Mouse (Mus musculus): ENCODE data around the gene Slmap.
"Not testable (repeated sequence)": the region's sequence is repeated elsewhere in the genome, so short reads cannot be mapped to it uniquely, and the experiment has no call there.

Slmap gene

GRCm38 (mm10) chr14:26532752-26533151 lies 2.0 kb downstream of the Slmap start:
- no peak for DNase-seq (ENCODE audit: low spot score)

GRCm38 (mm10) chr14:26531410-26532313 lies 3.1 kb downstream of the Slmap start:
- no peak for DNase-seq (ENCODE audit: low spot score)

- DNase-seq (ENCODE audit: low spot score) = no peak
Observed at GRCm38 (mm10) chr14:26530350-26530749, 4.4 kb downstream of the Slmap start.

- DNase-seq (ENCODE audit: low spot score) = no peak
Observed at GRCm38 (mm10) chr14:26528296-26528695, 6.4 kb downstream of the Slmap start.

GRCm38 (mm10) chr14:26525955-26526354 lies 8.8 kb downstream of the Slmap start:
- no peak for DNase-seq (ENCODE audit: low spot score)

GRCm38 (mm10) chr14:26523082-26523481 lies 11.6 kb downstream of the Slmap start:
- DNase-seq (ENCODE audit: low spot score) = no peak

- no peak for DNase-seq (ENCODE audit: low spot score)
Observed at GRCm38 (mm10) chr14:26519831-26520230, 14.9 kb downstream of the Slmap start.

- no peak for DNase-seq (ENCODE audit: low spot score)
Observed at GRCm38 (mm10) chr14:26517843-26518242, 16.9 kb downstream of the Slmap start.

- DNase-seq (ENCODE audit: low spot score) = not testable (repeated sequence)
Observed at GRCm38 (mm10) chr14:26516232-26516631, 18.5 kb downstream of the Slmap start.

- no peak for DNase-seq (ENCODE audit: low spot score)
Observed at GRCm38 (mm10) chr14:26515802-26516201, 18.9 kb downstream of the Slmap start.

GRCm38 (mm10) chr14:26510545-26510944 lies 24.2 kb downstream of the Slmap start:
- no peak for DNase-seq (ENCODE audit: low spot score)

- no peak for DNase-seq (ENCODE audit: low spot score)
Observed at GRCm38 (mm10) chr14:26508150-26508549, 26.6 kb downstream of the Slmap start.

- DNase-seq (ENCODE audit: low spot score) = no peak
Observed at GRCm38 (mm10) chr14:26507361-26507760, 27.4 kb downstream of the Slmap start.

- DNase-seq (ENCODE audit: low spot score) = no peak
Observed at GRCm38 (mm10) chr14:26504541-26504940, 30.2 kb downstream of the Slmap start.

GRCm38 (mm10) chr14:26500136-26500933 lies 34.4 kb downstream of the Slmap start:
- DNase-seq (ENCODE audit: low spot score) = no peak

GRCm38 (mm10) chr14:26495021-26495420 lies 39.7 kb downstream of the Slmap start:
- no peak for DNase-seq (ENCODE audit: low spot score)

- DNase-seq (ENCODE audit: low spot score) = peak; percentile 69
Observed at GRCm38 (mm10) chr14:26491150-26491549, 43.6 kb downstream of the Slmap start.

GRCm38 (mm10) chr14:26488329-26489020 lies 46.3 kb downstream of the Slmap start:
- DNase-seq (ENCODE audit: low spot score) = no peak

GRCm38 (mm10) chr14:26486416-26487198 lies 48.1 kb downstream of the Slmap start:
- DNase-seq (ENCODE audit: low spot score) = peak; percentile 37

- DNase-seq (ENCODE audit: low spot score) = no peak
Observed at GRCm38 (mm10) chr14:26481457-26481856, 53.3 kb downstream of the Slmap start.

GRCm38 (mm10) chr14:26477738-26478137 lies 57.0 kb downstream of the Slmap start:
- DNase-seq (ENCODE audit: low spot score) = no peak

GRCm38 (mm10) chr14:26476391-26476790 lies 58.3 kb downstream of the Slmap start:
- DNase-seq (ENCODE audit: low spot score) = no peak

All from layer of hippocampus, adult 11-12 months (tissue).